Mouse (Mus musculus): ENCODE measurements around the gene Pram1. TPM values are rescaled to one million over a fixed set of nuclear protein-coding genes. Genes with fewer than 3 reads are reported as not detected.

Gene Pram1
- polyA plus RNA-seq (2012; ENCODE audit: low replicate concordance): 0.98 TPM in 1 of 2 replicates, not detected in the other

DNA sequence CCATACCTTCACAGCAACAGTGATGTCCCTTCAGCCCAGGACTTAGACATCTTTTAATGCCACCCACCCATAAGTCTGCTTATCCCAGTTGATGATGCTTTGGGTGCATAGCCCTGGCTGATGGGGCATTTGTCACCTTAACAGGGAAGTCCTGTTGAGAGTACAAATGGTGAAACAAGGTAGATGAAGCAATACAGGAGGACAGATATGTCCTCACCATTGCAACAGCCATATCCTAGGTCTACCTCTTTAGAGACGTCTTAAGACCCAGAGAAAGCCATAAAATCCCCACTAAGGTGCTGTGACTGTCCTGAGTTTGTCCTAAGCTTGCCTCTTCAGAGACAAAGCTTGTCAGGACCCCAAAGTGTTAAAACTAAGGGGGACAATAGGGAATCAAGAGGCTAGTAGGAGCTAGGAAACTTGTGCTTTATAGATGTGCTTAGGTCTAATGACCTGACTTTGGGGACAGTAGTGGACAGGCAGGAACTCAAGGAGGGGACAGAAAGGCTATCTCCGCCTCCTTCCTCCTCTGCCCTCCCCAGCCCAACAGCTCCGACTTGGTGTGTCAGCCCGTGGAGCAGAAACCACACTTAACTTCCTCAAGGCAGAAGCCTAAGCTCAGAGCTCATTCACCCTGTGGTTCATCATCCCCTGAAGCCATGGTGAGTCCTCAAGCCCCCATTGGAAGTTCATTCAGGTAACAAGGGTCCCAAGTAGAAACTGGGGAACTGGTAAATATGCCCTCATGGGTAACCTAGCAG lies at the start of gene Pram1:
Gene Pram1 (plus strand): TSS at position 541 of the 761 bp plus-strand sequence.

DNA sequence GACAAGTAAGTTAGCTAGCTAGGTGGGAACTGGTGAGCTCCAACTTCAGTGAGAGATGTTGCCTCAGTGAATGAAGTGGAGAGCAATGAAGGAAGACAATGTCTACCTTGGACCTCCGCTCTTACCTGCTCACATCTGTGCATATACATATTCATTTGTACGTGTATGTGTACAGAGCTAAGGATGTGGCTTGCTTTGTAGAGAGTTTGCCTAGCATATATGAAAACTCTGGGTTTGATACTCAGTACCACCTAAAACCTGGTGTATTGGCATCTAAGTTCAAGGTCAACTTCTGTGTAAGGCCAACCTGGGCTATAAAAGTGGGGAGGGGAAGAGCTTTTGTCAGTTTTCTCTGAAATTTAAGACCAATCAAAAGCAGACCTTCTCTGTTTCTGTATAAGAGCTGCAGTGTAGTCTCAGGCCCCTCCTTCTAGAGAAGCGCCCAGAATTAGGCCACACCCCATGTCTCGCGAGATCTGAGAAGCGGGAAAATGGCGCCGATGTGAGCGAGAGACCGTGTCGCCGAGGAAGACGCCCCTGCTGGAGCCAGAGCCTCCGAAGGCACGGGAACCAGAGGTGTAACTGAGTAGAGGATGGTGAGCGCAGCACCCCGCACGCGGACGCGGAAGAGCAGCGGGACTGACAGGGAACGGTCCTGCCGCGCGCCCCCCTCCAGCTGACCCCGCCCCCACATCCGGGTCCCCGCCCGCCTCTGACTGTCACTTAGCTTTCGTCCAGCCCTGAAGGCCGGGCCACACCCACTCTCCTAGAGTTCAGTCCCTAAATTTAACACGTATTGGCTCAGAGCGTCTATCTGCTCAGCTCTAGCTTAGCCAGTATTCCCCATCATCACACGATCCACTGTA lies 9.0 kb upstream of the Pram1 start, which contains the start of gene Zfp414:
Gene Zfp414 (plus strand): TSS at position 470 of the 866 bp plus-strand sequence.

DNA sequence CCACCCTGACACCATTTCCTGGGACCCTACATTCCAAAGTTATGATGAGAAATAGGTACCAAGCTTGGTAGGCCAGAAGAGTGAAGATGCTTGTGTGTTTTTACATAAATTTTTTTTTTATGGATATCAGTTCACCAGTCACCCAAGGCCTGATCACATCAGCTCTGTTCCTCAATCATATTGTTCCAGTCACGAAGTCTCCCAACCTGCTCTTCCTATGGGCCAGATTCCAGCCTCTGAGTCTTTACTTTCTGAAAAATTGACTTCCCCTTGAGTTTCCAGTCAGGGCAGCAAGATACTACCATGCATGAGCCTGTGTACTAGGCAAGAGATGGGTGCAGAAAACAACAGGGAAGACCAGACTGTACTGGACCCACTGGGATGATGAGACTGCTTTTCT lies 48.9 kb downstream of the Pram1 start, which contains the start of gene Hnrnpm:
Gene Hnrnpm (minus strand): TSS at position 101 of the 400 bp plus-strand sequence.

Other genes starting within 250 kb of the Pram1 start
- 0.21 and 0.90 TPM in 2 replicates for gene Zfp101, start 243.4 kb upstream of the Pram1 start, polyA plus RNA-seq (2012; ENCODE audit: low replicate concordance)
- gene Actl9, start 205.2 kb upstream of the Pram1 start, polyA plus RNA-seq (2012; ENCODE audit: low replicate concordance): not detected in 2 replicates
- gene Adamts10, start 113.9 kb upstream of the Pram1 start, polyA plus RNA-seq (2012; ENCODE audit: low replicate concordance): 15.1 and 18.9 TPM in 2 replicates
- 6.2 and 6.8 TPM in 2 replicates for gene Myo1f, start 82.3 kb upstream of the Pram1 start, polyA plus RNA-seq (2012; ENCODE audit: low replicate concordance)
- 89.6 and 130 TPM in 2 replicates for gene Zfp414, start 9.0 kb upstream of the Pram1 start, polyA plus RNA-seq (2012; ENCODE audit: low replicate concordance)
- 235 and 638 TPM in 2 replicates for gene Hnrnpm, start 48.8 kb downstream of the Pram1 start, polyA plus RNA-seq (2012; ENCODE audit: low replicate concordance)
- gene March2, start 80.6 kb downstream of the Pram1 start, polyA plus RNA-seq (2012; ENCODE audit: low replicate concordance): 32.8 and 113 TPM in 2 replicates
- 96.5 and 233 TPM in 2 replicates for gene Rab11b, start 122.5 kb downstream of the Pram1 start, polyA plus RNA-seq (2012; ENCODE audit: low replicate concordance)
- gene Angptl4, start 143.8 kb downstream of the Pram1 start, polyA plus RNA-seq (2012; ENCODE audit: low replicate concordance): 3.9 and 15.1 TPM in 2 replicates
- gene Kank3, start 172.5 kb downstream of the Pram1 start, polyA plus RNA-seq (2012; ENCODE audit: low replicate concordance): 2.1 and 3.0 TPM in 2 replicates
- gene Rps28, start 186.5 kb downstream of the Pram1 start, polyA plus RNA-seq (2012; ENCODE audit: low replicate concordance): 128 and 1,150 TPM in 2 replicates
- 623 and 660 TPM in 2 replicates for gene Ndufa7, start 186.5 kb downstream of the Pram1 start, polyA plus RNA-seq (2012; ENCODE audit: low replicate concordance)
- gene Cd320, start 205.0 kb downstream of the Pram1 start, polyA plus RNA-seq (2012; ENCODE audit: low replicate concordance): 29.9 and 33.2 TPM in 2 replicates
- gene Gm7029, start 235.8 kb downstream of the Pram1 start, polyA plus RNA-seq (2012; ENCODE audit: low replicate concordance): not detected in 2 replicates

Measured in leukemia stem cell, adult 10-12 weeks (primary cell).